Mouse (Mus musculus) mouse embryonic stem cell (cell line): ENCODE data around the gene Lrrc3.

Source experiments
- in situ Hi-C, 2 experiments: fragments of 300-500 bp; cut with MboI; formaldehyde crosslinking; loops; 1 replicate in 1 of 2; 3 replicates in 1 of 2; pipeline ENCODE4 v1.14.3; 2019 to 2020; ENCODE audit warnings: low sequenced_read_pairs in 2 of 2, low pct_unique_long_range_greater_than_20kb in 1 of 2, mixed read lengths in 1 of 2; ENCODE audit not compliant: unreplicated experiment in 1 of 2

The Lrrc3 gene

DNA sequence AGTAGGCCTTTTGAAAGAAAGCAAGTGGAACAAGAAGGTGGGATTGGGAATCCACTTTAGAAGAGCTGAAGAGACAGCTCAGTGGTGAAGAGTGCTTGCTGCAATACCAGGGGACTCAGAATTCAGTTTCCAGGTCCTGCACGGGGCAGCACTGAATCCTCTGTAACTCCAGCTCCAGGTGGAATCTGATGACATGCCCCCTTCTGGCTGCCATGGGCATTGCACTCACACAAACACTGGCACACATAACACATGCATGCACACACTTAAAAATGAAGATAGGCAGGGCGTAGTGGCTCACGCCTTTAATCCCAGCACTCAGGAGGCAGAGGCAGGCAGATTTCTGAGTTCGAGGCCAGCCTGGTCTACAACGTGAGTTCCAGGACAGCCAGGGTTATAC lies 19.8 kb downstream of the Lrrc3 start:
- in situ Hi-C loops: no loop called here

DNA sequence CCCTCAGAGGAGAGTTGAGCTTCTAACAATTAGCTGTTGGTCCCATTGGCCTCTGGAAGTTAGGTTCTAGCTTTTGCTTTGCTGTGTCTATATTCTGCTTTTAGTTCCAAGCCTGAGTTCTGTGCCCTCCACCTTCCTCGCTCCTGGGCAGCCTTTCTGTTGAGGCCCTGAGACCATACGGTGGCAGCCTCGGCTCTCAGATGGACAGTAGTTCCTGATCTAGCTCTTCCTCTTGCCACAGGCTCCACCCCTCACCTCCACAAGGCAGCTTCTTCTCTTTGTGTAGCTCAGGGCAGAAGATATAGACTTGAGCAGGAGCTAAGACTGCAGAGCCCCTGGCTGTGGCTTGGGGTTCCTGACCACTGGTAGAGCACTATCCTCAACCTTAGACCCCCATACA lies 22.0 kb downstream of the Lrrc3 start:
- in situ Hi-C loops: no loop called here

DNA sequence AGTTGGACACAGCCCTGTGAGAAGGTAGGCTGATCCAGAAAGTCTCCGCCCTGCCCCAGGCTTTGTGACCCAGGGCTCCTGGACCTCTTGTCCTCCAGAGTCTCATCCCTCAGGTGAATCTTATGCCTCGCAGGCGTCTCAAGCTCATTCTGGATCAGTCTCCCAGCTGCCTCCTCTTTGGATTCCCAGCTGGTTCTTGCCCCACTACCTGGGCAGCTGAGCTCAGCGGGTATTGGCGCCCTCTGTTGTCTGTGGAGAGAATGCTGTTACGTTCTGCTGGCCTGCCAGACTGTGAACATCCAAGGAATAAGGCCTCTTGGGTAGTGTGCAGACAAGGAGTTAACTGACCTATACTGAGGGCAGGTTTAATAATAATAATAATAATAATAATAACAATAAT lies 23.4 kb downstream of the Lrrc3 start:
- in situ Hi-C loops: no loop called here

DNA sequence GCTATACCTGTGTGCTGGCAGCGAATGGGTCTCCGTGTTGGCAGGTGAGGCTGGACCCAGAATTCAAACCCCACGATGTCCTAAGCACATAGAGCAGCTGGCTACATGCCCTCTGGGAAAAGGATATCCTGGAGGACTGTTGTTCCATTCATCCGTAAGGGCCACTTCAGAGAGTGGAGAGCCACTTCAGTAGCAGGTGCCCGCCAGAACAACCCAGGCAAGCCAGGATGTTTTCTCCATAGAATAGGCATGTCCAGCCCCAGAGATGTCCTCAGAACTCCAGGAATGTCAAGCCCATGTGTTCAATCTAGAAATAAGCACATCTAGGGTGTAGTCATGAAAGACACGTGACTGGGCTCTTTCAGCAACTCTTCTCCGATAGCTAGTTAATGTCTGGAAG lies 32.7 kb downstream of the Lrrc3 start:
- in situ Hi-C loops: no loop called here

GRCm38 (mm10) chr10:77867546-77867945 lies 34.8 kb downstream of the Lrrc3 start:
- in situ Hi-C loops: no loop called here

- in situ Hi-C loops: no loop called here
Observed at GRCm38 (mm10) chr10:77864762-77865143, 37.6 kb downstream of the Lrrc3 start.

DNA sequence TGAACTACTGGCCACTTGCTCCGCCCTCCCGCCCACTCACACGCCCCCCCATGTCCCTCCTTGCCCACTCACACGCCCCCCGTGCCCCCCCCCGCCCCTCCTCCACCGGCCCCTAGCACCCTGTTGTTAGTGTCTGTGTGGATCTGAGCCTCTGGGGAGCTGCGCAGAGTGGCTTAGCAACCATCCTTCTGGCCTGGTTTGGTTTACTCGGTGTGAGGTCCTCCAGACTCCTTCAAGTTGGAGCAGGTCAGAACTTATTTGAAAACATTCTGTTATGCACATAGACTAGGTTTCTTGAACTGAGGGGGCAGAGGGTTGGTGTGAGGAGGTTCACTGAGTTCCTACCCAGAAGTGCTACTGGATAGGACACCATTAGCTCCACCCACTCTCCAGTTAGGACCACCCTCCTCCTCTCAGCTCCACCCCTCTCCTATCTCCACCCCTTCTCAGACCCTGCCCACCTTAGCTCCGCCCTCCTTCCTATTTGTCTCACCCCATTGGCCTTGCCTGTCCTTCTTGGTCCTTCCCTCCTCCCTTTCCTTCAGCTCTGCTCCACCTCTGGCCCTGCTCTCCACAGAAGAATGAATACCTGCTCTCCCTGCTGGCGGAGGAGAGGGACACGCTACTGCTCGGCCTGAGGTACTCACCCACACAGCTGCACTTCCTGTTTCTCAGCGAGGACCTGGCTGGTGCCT lies 38.1 kb downstream of the Lrrc3 start:
- in situ Hi-C loops: no loop called here

- in situ Hi-C loops: no loop called here
Observed at GRCm38 (mm10) chr10:77861675-77862074, 40.7 kb downstream of the Lrrc3 start, which contains the start of gene Gm3285. Gene Gm3285, plus strand, starts transcription at chr10:77861975.

- in situ Hi-C loops: no loop called here
Observed at GRCm38 (mm10) chr10:77852559-77852958, 49.8 kb downstream of the Lrrc3 start, which contains the start of gene Gm10318. Gene Gm10318, plus strand, starts transcription at chr10:77852859.
